Mouse (Mus musculus) hindbrain, embryonic 10.5 days (tissue): ENCODE data around the gene Prr19. TPM values are rescaled to one million over a fixed set of nuclear protein-coding genes. Genes with fewer than 3 reads are reported as not detected.
A peak's percentile ranks its signal among the peaks of the same experiment; 100 is the strongest.

ENCODE experiments used
- DNase-seq: peaks from one replicate; pipeline ENCODE4 v3.0.0-alpha.2; 2017; ENCODE audit warnings: low spot score
- H3K27ac ChIP-seq: fragments of 300-500 bp; sonication (generic); 2 replicates; pipeline ENCODE4 v1.5.1; 2016; ENCODE audit warnings: mild to moderate bottlenecking, moderate library complexity
- H3K27me3 ChIP-seq: fragments of 300-500 bp; sonication (generic); 2 replicates; pipeline ENCODE4 v1.6.1; 2016; ENCODE audit warnings: mild to moderate bottlenecking; ENCODE audit not compliant: poor library complexity, insufficient read depth, severe bottlenecking
- H3K36me3 ChIP-seq: fragments of 300-500 bp; sonication (generic); 2 replicates; pipeline ENCODE4 v1.6.1; 2016; ENCODE audit warnings: mild to moderate bottlenecking, moderate library complexity
- H3K4me1 ChIP-seq: fragments of 300-500 bp; sonication (generic); replicated peaks from 2 replicates; pipeline ENCODE4 v1.6.1; 2016; ENCODE audit warnings: mild to moderate bottlenecking
- H3K4me3 ChIP-seq: fragments of 300-500 bp; sonication (generic); 2 replicates; pipeline ENCODE4 v1.5.1; 2016; ENCODE audit warnings: mild to moderate bottlenecking, moderate library complexity
- H3K9me3 ChIP-seq: fragments of 300-500 bp; sonication (generic); 2 replicates; pipeline ENCODE4 v1.6.1; 2016; ENCODE audit warnings: mild to moderate bottlenecking, moderate library complexity
- WGBS: fragments of 180-500 bp; shearing (Covaris S2); methylation state at CpG from one replicate; pipeline ENCODE4 v1.1.7; 2016; 5-methylcytosine and 5-hydroxymethylcytosine counted together
- polyA plus RNA-seq: library from polyadenylated mRNA; unstranded; fragments of >200 nt; fragmentation: Nextera tagmentation; extraction: Ambion mirVana; gene quantifications from 2 replicates; pipeline ENCODE4 v1.2.1, GENCODE M21; 2016

Gene Prr19
- polyA plus RNA-seq, 1 experiment from 2014 or later = 2.1 TPM

DNA sequence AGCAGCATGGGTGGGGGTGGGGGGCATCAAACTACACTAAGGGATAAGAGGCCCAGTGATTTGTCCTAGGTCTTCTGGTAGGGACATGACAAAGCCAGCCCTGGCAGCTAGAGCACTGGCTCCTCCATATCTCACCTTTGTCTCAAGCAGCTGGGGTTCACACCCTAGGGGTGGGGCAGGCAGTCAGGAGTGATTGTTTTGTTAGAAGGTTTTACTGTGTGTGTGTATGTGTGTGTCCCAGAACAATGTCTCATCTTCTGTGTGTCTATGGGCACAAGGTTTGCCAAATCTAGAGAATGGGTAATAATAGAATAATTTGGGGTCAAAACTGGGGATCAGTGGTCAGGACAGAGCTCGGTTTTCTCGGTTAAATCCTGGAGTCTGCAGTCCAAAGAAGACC, 4.3 kb downstream of the Prr19 start:
- Histone ChIP-seq H3K27me3 (peaks cover 35% of the 10 kb centered on the region), H3K36me3 (no peaks in the 10 kb centered on the region), H3K4me3 (peak overlapping the region; percentile 69), H3K4me1 (peaks cover 27% of the 10 kb centered on the region), H3K9me3 (no peaks in the 10 kb centered on the region), H3K27ac (peak overlapping the region; percentile 84)
- no peak for DNase-seq
- WGBS = 1% methylated on average over 2 of the region's 2 CpGs

DNA sequence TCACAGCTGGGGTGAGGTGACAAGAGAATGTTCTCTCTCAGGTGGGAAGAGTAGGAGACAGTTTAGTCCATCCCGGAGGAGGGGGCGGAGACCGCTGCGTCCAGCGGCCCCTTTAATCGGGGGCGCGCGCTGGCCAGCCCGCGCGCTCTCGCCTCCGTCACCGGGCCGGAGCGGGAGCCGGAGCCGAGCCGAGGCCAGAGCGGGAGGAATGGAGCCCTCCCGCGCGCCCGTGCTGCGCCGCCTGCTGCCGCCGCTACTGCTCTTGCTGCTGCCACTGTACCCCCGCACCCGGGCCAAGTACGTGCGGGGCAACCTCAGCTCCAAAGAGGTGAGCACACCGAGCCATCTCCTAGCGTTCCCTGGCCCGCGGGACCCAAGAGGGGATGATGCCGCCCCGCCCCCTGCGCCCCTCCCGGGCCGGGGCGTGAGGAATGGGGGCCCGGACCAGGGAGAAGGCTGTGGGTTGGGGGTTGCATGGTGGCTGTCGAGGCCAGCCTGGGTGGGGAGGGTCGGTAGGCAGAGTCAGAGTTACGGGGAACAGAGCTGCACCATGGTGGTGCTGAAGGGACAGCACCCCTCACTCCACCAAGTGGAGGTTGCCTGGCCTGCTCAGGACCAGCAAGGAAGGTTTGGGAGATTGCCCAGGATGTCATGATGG, 4.9 kb downstream of the Prr19 start, which contains the start of gene Tmem145:
Tmem145 (plus strand) TSS at position 151 of the 658 bp plus-strand sequence.
- H3K27me3 ChIP-seq = peaks cover 37% of the 10 kb centered on the region
- H3K27ac ChIP-seq = peak within 1 kb of the TSS; percentile 84
- no peaks in the 10 kb centered on the region for H3K36me3 ChIP-seq
- peak; percentile 73 for DNase-seq
- no peaks in the 10 kb centered on the region for H3K9me3 ChIP-seq
- H3K4me3 ChIP-seq = peak within 1 kb of the TSS; percentile 69
- peaks cover 25% of the 10 kb centered on the region for H3K4me1 ChIP-seq
- under 1% methylated on average over 47 of the region's 47 CpGs for WGBS

DNA sequence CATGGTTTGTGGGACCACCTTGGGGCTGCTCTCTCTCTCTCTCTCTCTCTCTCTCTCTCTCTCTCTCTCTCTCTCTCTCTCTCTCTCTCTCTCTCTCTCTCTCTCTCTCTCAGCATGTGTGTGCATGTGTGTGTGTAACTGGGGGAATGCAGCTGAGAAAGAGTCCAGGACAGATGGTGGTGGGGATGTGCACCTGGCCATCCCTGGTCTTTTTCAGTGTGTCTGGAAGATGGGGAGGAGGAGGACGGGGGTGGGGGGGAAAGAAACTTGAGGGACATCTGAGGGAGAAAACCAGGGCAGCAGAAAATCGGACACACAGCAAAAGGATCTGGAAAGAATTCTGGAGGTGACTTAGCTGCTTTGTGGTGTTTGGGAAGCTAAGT, 5.4 kb downstream of the Prr19 start:
- H3K27ac ChIP-seq = no peak overlapping the region
- H3K36me3 ChIP-seq = no peaks in the 10 kb centered on the region
- H3K4me3 ChIP-seq = peak overlapping the region; percentile 69
- peaks cover 42% of the 10 kb centered on the region for H3K27me3 ChIP-seq
- H3K9me3 ChIP-seq = no peaks in the 10 kb centered on the region
- peaks cover 21% of the 10 kb centered on the region for H3K4me1 ChIP-seq
- no peak for DNase-seq
- 41% methylated on average over 2 of the region's 2 CpGs for WGBS

DNA sequence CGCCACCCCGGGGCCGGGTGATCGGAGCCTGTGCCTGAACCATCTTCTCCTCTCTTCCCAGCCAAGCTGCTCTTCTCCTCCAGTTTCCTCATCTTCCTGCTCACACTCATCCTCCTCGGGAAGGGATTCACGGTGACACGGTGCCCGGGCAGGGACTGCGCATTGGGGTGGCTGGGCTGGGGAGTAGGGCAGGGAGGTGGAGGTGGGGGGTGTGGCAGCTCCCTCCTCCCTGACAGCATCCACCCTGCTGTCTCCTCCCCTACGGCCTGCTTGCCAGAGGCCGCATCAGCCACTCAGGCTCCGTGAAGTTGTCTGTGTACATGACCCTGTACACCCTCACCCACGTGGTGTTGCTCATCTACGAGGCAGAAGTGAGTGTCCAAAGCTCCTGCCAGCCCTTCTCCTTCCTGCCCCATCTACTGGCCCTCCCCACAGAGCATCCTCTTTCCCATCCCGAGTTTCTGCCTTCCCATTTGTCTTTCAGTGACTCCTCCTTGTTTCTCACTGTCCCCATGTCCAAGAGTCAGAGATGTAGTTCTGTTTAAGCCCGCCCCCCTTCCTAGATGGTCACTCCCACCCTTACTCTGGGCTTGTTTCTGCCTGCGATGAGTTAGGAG, 7.6 kb downstream of the Prr19 start:
- H3K9me3 ChIP-seq = no peaks in the 10 kb centered on the region
- no peaks in the 10 kb centered on the region for H3K36me3 ChIP-seq
- no peak overlapping the region for H3K4me3 ChIP-seq
- no peak for DNase-seq
- H3K27ac ChIP-seq = no peak overlapping the region
- WGBS = 60% methylated on average over 17 of the region's 17 CpGs
- H3K4me1 ChIP-seq = peaks cover 17% of the 10 kb centered on the region
- H3K27me3 ChIP-seq = peaks cover 61% of the 10 kb centered on the region

DNA sequence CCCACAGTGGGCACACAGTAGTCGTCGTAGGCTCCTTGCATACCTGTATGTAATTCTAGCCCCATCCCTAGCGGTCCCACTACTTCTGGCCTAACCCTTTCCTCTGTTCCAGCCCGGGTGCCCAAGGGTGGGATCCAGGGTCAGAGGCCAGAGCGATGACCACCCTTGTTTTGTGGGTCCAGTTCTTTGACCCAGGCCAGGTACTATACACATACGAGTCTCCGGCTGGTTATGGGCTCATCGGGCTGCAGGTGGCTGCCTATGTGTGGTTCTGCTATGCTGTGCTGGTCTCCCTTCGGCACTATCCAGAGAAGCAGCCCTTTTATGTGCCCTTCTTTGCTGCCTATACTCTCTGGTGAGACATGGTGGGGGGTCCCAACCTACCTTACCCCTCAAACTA, 8.2 kb downstream of the Prr19 start:
- H3K4me3 ChIP-seq = no peak overlapping the region
- 90% methylated on average over 9 of the region's 9 CpGs for WGBS
- H3K36me3 ChIP-seq = no peaks in the 10 kb centered on the region
- H3K27ac ChIP-seq = no peak overlapping the region
- H3K9me3 ChIP-seq = no peaks in the 10 kb centered on the region
- peaks cover 67% of the 10 kb centered on the region for H3K27me3 ChIP-seq
- H3K4me1 ChIP-seq = peaks cover 18% of the 10 kb centered on the region
- DNase-seq = no peak

DNA sequence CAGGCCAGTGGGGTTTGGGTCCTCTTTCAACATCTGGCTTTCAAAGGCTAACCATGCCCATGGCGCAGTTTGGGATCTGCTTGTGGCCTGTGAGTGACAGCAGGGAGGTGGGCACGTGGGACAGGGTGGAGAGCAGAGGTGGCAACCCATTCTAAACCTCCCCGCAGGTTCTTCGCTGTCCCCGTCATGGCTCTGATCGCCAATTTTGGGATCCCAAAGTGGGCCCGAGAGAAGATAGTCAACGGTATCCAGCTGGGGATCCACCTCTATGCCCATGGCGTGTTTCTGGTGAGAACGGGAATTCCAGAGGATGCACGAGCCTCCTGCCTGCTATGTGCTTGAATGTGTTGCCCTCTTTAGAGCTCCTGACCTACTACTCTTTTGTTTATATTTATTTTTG, 10.0 kb downstream of the Prr19 start:
- Histone ChIP-seq H3K27ac (no peak overlapping the region), H3K27me3 (peaks cover 76% of the 10 kb centered on the region), H3K4me3 (no peak overlapping the region), H3K4me1 (peaks cover 24% of the 10 kb centered on the region), H3K9me3 (no peaks in the 10 kb centered on the region), H3K36me3 (no peaks in the 10 kb centered on the region)
- 80% methylated on average over 11 of the region's 11 CpGs for WGBS
- no peak for DNase-seq

DNA sequence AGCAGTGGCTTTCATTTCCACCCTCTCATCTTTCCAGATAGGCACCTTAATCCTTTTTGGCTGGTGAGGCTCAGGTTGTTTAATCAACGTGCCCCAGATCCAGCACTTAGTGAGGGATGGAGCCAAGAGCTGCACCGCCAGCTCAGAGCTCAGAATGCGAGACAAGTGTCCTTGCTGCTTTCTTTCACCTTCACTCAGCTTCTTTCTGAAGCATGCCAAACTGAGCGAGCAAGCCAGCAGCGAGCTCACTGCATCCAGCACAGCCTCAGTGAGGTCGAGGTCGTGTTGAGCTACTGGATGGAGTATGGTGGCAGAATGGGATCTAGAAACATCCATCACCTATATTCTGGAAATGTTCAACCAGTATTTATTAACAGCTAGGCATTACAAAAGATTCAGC, 12.1 kb downstream of the Prr19 start:
- Histone ChIP-seq H3K4me1 (peaks cover 35% of the 10 kb centered on the region), H3K4me3 (no peak overlapping the region), H3K27me3 (peaks cover 63% of the 10 kb centered on the region), H3K36me3 (no peaks in the 10 kb centered on the region), H3K27ac (no peak overlapping the region), H3K9me3 (no peaks in the 10 kb centered on the region)
- no peak for DNase-seq
- WGBS = 42% methylated on average over 7 of the region's 7 CpGs

DNA sequence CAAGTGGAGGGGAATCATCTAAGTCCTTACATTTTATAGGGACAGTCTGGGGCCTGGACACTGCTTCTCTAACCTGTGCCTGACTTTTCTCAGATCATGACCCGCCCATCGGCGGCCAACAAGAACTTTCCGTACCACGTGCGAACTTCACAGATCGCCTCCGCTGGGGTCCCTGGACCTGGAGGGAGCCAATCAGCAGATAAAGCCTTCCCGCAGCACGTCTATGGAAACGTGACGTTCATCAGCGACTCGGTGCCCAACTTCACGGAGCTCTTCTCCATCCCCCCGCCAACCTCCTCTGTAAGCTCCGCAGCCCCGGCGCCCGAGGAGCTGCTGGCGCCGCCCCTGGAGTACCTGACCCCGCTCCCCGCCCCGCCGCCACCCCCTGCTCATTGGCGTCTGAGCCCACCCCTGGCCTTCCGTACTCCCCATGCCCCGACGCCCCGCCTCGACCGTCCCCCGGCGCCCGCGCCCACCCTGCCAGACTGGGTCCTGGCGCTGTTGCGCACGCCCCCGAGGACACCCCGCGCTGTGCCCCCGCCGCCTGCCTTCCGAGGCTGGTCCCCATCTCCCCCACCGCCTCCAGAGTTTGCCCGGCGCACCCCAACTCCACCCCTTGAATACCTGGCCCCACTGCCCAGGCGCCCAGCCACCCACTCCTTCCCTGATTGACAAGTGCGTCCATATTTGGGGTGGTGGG, 13.5 kb downstream of the Prr19 start:
- Histone ChIP-seq H3K4me3 (peak overlapping the region; percentile 80), H3K4me1 (peaks cover 40% of the 10 kb centered on the region), H3K27me3 (peaks cover 51% of the 10 kb centered on the region), H3K36me3 (no peaks in the 10 kb centered on the region), H3K9me3 (no peaks in the 10 kb centered on the region), H3K27ac (peak overlapping the region; percentile 85)
- peak; percentile 20 for DNase-seq
- 1% methylated on average over 51 of the region's 51 CpGs for WGBS

DNA sequence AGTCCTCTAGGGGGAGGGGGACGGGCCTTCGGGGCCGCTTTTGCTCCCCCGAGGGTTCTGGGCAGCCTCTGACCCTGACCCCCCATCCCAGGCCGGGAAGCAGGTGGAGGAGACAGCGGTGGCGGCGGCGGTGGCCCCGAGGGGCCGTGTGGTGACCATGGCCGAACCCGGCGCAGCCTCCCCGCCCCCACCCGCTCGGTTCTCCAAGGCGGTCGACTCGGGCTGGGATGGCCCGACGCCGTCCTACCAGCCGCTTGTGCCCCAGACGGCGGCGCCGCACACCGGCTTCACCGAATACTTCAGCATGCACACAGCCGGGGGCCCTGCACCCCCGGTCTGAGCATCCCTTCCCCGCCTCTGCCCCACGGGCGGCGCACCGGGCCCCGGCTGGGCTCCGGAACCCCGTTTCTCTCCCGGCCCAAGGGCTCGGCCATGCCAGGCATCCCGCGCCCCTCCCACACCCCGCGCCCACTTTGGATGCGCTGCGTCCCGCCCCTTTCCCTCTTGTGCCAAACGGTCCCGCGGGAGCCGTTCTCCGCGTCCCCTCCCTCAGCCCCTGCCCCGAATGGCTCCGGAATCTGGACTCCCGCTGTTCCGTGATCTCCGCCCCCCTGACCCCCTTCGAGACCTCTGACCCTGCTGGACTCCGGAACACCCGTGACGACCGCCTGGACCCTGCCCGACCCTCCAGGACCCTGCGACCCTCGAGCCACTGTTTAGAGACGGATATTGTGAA, 14.3 kb downstream of the Prr19 start:
- DNase-seq = peak; percentile 53
- H3K27me3 ChIP-seq = peaks cover 51% of the 10 kb centered on the region
- WGBS = under 1% methylated on average over 69 of the region's 69 CpGs

DNA sequence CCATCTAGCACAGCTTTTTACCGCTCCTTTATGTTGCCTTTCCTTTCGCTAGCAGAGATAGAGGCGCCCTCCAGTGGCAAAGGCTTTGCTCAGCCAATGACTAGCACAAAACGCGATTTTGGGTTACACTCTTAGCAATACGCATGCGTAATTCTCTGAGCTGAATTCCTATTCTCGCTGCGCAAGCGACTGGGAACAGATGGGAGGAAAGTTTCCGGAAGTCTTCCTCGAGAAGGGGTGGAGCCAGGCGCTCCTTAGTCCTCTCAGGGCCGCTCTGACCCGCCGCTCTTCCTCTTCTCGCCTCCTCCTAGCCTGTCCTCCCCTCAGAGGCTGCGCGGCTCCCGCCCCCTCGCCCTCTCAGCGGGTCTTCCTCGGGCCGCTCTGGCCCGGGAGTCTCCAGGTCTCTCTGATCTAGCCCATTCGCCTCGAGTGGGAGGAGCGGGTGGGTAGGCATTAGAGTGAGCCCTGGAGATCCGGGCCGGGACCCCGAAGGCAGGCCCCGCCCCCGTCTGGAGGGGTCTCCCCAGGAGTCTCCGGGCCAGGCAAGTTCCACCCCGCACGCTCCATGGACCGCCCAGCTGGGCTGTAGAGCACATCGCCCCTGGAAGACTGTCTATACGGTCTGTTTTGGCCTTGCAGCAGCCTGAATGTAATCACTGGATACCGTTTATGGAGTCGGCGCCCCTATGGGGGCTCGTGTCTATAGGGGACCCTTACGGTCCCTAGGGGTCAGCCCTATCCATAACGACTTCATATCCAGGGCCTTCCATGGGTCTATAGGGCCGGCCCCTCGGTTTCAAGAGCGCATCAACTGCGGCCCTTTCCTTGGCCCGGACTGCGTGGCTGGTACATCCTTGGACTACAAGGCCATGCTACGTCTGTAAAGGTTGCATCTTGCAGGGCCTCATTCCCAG, 15.6 kb downstream of the Prr19 start, which contains the start of gene Megf8:
Megf8 (plus strand) TSS at position 633 of the 914 bp plus-strand sequence.
- Histone ChIP-seq H3K4me3 (peak within 1 kb of the TSS; percentile 80), H3K9me3 (no peaks in the 10 kb centered on the region), H3K27ac (peak within 1 kb of the TSS; percentile 95), H3K36me3 (peaks cover 4% of the 10 kb centered on the region; the same call in 1 of the 2 replicates), H3K27me3 (peaks cover 42% of the 10 kb centered on the region), H3K4me1 (peaks cover 49% of the 10 kb centered on the region)
- peak; percentile 96 for DNase-seq
- under 1% methylated on average over 52 of the region's 52 CpGs for WGBS

More for the DNA sequence above, 14.3 kb downstream of the Prr19 start:
- H3K9me3 ChIP-seq = no peaks in the 10 kb centered on the region
- peaks cover 40% of the 10 kb centered on the region for H3K4me1 ChIP-seq
- peak overlapping the region; percentile 80 for H3K4me3 ChIP-seq
- H3K36me3 ChIP-seq = peaks cover 3% of the 10 kb centered on the region; the same call in 1 of the 2 replicates
- peak overlapping the region; percentile 85 for H3K27ac ChIP-seq

DNA sequence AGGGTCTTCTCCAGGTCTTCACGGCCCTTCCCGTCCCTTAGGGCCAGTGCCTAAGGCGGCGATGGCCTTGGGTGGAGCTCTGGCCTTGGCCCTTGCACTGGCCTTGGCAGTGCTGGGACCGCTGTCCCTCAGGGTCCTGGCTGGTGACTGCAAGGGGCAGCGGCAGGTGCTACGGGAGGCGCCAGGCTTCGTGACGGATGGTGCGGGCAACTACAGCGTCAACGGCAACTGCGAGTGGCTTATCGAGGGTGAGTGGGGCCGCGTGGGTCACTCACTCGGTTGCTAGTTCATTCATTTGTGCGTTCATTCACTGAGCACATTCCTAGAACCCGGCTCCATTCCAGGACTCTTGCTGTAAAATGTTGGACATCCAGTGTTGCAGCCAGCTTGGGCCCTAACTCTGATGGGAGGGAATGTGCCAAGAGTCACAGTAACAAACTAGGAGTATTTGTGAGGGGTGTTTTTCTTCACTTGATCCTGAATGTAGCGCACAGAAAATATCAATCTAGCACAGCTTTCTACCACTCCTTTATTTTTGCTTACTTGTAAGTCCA, 16.3 kb downstream of the Prr19 start:
- Histone ChIP-seq H3K4me1 (peaks cover 56% of the 10 kb centered on the region), H3K4me3 (peak overlapping the region; percentile 80), H3K36me3 (peaks cover 4% of the 10 kb centered on the region; the same call in 1 of the 2 replicates), H3K9me3 (no peaks in the 10 kb centered on the region), H3K27ac (peak overlapping the region; percentile 95), H3K27me3 (peaks cover 34% of the 10 kb centered on the region)
- DNase-seq = no peak
- WGBS = 19% methylated on average over 21 of the region's 21 CpGs
